Mouse (Mus musculus): ENCODE results near the gene Asic1. TPM values are rescaled to one million over a fixed set of nuclear protein-coding genes. Genes with fewer than 3 reads are reported as not detected.

Asic1 gene
- polyA plus RNA-seq, 2 experiments = 1.4 to 3.4 TPM

DNA sequence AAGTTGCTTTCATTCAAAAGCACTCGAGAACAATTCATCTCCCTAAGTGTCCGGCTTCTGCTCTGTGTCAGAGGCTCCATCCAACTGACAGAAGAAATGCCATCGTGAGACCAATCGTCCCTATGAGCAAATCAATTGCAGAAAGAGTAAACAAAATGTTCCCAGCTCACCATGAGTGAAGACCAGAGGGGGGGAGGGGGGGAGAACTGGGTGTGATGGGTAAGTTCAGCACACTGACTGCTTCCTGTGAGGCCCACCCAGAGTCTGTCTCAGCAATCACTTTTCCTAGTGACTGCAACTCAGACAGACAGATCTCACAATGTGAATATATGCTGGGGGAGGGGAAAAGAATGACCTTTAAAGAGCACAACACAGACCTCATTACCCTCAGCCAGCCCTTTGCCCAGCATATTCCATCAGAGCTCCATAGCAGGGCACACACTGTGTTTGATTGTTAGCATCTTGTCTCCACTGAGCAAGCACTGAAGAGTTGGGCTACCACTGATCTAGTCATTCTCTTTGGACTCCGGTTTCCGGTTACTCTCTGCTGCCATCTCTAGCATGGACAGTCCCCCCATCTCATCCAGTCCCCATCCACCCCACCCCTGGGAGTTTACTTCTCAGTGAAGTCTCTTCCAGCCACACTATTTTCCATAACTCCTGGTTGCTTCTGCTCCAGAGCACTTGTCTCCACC lies 21.0 kb upstream of the Asic1 start:
- WGBS = 41% methylated on average over 6 of the region's 6 CpGs
- peaks cover 30% of the 10 kb centered on the region for H3K4me1 ChIP-seq (ENCODE audit: control insufficient read depth, insufficient read depth, low read length)
- no peak for TF ChIP-seq POLR2A (IDR thresholded peaks at IDR 0.05; ENCODE audit: borderline replicate concordance, extremely low read depth, insufficient read depth, insufficient read length)
- no peak for ATAC-seq (ENCODE audit: low FRiP score, low read depth)
- peaks cover 11% of the 10 kb centered on the region; the same call in 1 of the 2 replicates for H3K27me3 ChIP-seq (ENCODE audit: control insufficient read depth, insufficient read depth, low read length)
- DNase-seq (ENCODE audit: low spot score) = no peak
- no peak overlapping the region for H3K27ac ChIP-seq (replicated peaks; ENCODE audit: low read depth, low read length)
- H3K36me3 ChIP-seq (ENCODE audit: control insufficient read depth, insufficient read depth, low read length) = no peaks in the 10 kb centered on the region
- H3K4me3 ChIP-seq (replicated peaks; ENCODE audit: low read length) = 0 out of 2 replicates have a peak overlapping the region, but pooled peaks have one; percentile 1
- H3K4me2 ChIP-seq (replicated peaks; ENCODE audit: low read depth, low read length, severe bottlenecking) = peak overlapping the region; percentile 68
- H3K9ac ChIP-seq (ENCODE audit: low read depth, low read length, severe bottlenecking) = peak overlapping the region; percentile 40
- no peaks in the 10 kb centered on the region for H3K9me3 ChIP-seq (ENCODE audit: control insufficient read depth, low read length)

DNA sequence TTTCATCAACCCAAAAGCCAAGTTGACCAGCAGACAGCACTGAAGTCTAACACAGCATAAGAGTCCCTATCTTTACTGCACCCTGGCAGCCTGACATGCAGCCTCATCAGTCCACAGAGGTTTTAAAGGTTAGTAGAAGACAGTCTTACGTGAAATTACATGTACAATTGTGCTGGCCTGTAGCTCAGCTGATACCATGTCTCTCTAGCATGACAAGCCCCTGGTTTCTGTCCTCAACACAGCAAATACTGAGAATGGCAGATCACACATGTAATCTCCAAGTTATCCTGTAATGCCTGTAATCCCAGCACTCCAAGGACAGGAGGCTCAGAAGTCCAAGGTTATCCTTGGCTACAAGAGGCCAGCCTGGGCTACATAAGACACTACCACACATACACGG lies 19.9 kb upstream of the Asic1 start:
- Histone ChIP-seq H3K4me3 (replicated peaks; ENCODE audit: low read length) (peak overlapping the region; percentile 62), H3K27me3 (ENCODE audit: control insufficient read depth, insufficient read depth, low read length) (peaks cover 17% of the 10 kb centered on the region; the same call in 1 of the 2 replicates), H3K4me2 (replicated peaks; ENCODE audit: low read depth, low read length, severe bottlenecking) (peak overlapping the region; percentile 68), H3K9ac (ENCODE audit: low read depth, low read length, severe bottlenecking) (peak overlapping the region; percentile 68; the same call in 1 of the 2 replicates), H3K36me3 (ENCODE audit: control insufficient read depth, insufficient read depth, low read length) (no peaks in the 10 kb centered on the region), H3K27ac (replicated peaks; ENCODE audit: low read depth, low read length) (no peak overlapping the region), H3K4me1 (ENCODE audit: control insufficient read depth, insufficient read depth, low read length) (peaks cover 25% of the 10 kb centered on the region), H3K9me3 (ENCODE audit: control insufficient read depth, low read length) (no peaks in the 10 kb centered on the region)
- ATAC-seq (ENCODE audit: low FRiP score, low read depth) (no peak), DNase-seq (ENCODE audit: low spot score) (no peak)
- no peak for TF ChIP-seq POLR2A (IDR thresholded peaks at IDR 0.05; ENCODE audit: borderline replicate concordance, extremely low read depth, insufficient read depth, insufficient read length)
- 53% methylated on average over 2 of the region's 2 CpGs for WGBS

- peak within 1 kb of the TSS; percentile 68 for H3K4me2 ChIP-seq (replicated peaks; ENCODE audit: low read depth, low read length, severe bottlenecking)
- H3K9me3 ChIP-seq (ENCODE audit: control insufficient read depth, low read length) = no peaks in the 10 kb centered on the region
- TF ChIP-seq POLR2A (IDR thresholded peaks at IDR 0.05; ENCODE audit: borderline replicate concordance, extremely low read depth, insufficient read depth, insufficient read length) = peak; percentile 30; the same call in 1 of the 2 replicates
- no peak within 1 kb of the TSS for H3K27ac ChIP-seq (replicated peaks; ENCODE audit: low read depth, low read length)
- peak within 1 kb of the TSS; percentile 68 for H3K9ac ChIP-seq (ENCODE audit: low read depth, low read length, severe bottlenecking)
- peak within 1 kb of the TSS; percentile 62 for H3K4me3 ChIP-seq (replicated peaks; ENCODE audit: low read length)
- under 1% methylated on average over 46 of the region's 68 CpGs for WGBS
- peaks cover 23% of the 10 kb centered on the region for H3K4me1 ChIP-seq (ENCODE audit: control insufficient read depth, insufficient read depth, low read length)
- H3K27me3 ChIP-seq (ENCODE audit: control insufficient read depth, insufficient read depth, low read length) = peaks cover 22% of the 10 kb centered on the region; the same call in 1 of the 2 replicates
- no peaks in the 10 kb centered on the region for H3K36me3 ChIP-seq (ENCODE audit: control insufficient read depth, insufficient read depth, low read length)
- ATAC-seq (ENCODE audit: low FRiP score, low read depth) (peak; percentile 96), DNase-seq (ENCODE audit: low spot score) (peak; percentile 97)
These were observed 18.9 kb upstream of the Asic1 start, which contains the start of gene Racgap1 for GRCm38 (mm10) chr15:99651163-99651872. Racgap1 (minus strand) TSS chr15:99651656.

DNA sequence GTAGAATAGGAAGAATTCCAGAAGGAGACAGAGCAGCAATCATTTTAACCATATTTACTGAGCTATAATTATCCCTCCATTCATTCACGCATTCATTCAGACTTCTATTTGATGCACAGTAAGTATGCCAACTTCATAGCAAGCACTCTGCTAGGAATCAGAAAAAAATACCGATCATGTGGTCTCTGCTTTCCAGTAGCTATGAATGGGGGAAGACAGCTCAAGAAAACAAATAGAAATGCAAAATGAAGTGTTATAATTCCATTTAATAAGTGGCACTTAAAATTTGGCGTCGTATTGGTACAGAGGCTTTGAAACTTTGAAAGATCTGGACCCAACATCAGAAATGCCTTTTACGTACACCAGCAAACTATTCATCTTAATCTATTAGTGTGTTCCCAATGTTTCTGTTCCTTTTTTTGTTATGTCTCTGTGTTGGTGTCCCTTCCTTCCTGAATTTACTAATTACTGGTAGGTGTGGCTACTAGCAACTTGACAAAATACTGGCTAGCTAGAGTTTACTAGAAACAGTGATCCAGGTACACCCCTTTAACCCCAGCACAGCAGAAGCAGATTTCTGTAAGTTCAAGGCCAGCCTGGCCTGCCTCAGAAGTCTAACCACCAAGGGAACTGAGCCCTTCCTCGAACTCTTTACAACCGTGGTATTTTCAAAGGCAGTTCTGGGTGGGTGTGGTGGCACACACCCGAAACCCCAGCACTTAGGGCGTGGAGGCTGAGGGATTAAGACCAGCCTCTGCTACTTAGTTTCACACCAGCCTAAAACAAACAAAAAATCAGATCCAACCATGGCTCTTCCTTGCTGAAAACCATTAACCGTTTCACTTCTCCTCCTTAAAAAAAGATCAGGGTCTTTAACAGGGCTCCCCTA lies 17.9 kb upstream of the Asic1 start:
- Histone ChIP-seq H3K27me3 (ENCODE audit: control insufficient read depth, insufficient read depth, low read length) (peaks cover 22% of the 10 kb centered on the region; the same call in 1 of the 2 replicates), H3K36me3 (ENCODE audit: control insufficient read depth, insufficient read depth, low read length) (no peaks in the 10 kb centered on the region), H3K9me3 (ENCODE audit: control insufficient read depth, low read length) (no peaks in the 10 kb centered on the region), H3K4me3 (replicated peaks; ENCODE audit: low read length) (peak overlapping the region; percentile 62), H3K27ac (replicated peaks; ENCODE audit: low read depth, low read length) (no peak overlapping the region), H3K4me2 (replicated peaks; ENCODE audit: low read depth, low read length, severe bottlenecking) (peak overlapping the region; percentile 68), H3K4me1 (ENCODE audit: control insufficient read depth, insufficient read depth, low read length) (peaks cover 23% of the 10 kb centered on the region), H3K9ac (ENCODE audit: low read depth, low read length, severe bottlenecking) (no peak overlapping the region)
- no peak for TF ChIP-seq POLR2A (IDR thresholded peaks at IDR 0.05; ENCODE audit: borderline replicate concordance, extremely low read depth, insufficient read depth, insufficient read length)
- no peak for ATAC-seq (ENCODE audit: low FRiP score, low read depth)
- 71% methylated on average over 10 of the region's 10 CpGs for WGBS
- DNase-seq (ENCODE audit: low spot score) = no peak
